Mouse (Mus musculus) ovary, adult 18-20 months (tissue): ENCODE data around the gene Rassf4.

ENCODE experiments used
- DNase-seq: peaks from one replicate; pipeline ENCODE4 v3.0.0; 2022; ENCODE audit warnings: low spot score, mixed read lengths

Rassf4 gene

GRCm38 (mm10) chr6:116671031-116671430, 2.7 kb downstream of the Rassf4 start:
- no peak for DNase-seq

GRCm38 (mm10) chr6:116670144-116670543, 3.6 kb downstream of the Rassf4 start:
- no peak for DNase-seq

- DNase-seq = no peak
These were observed 4.9 kb downstream of the Rassf4 start for GRCm38 (mm10) chr6:116668682-116669470.

- no peak for DNase-seq
These were observed 6.4 kb downstream of the Rassf4 start for GRCm38 (mm10) chr6:116667382-116667781.

- DNase-seq = no peak
These were observed 6.9 kb downstream of the Rassf4 start for GRCm38 (mm10) chr6:116666892-116667291.

- DNase-seq = no peak
These were observed 7.5 kb downstream of the Rassf4 start for GRCm38 (mm10) chr6:116666085-116666750.

- DNase-seq = no peak
These were observed 8.9 kb downstream of the Rassf4 start for GRCm38 (mm10) chr6:116664830-116665229.

- DNase-seq = no peak
These were observed 9.7 kb downstream of the Rassf4 start for GRCm38 (mm10) chr6:116664031-116664430.

GRCm38 (mm10) chr6:116663364-116663763, 10.4 kb downstream of the Rassf4 start:
- DNase-seq = no peak

GRCm38 (mm10) chr6:116653684-116654454, 19.9 kb downstream of the Rassf4 start:
- DNase-seq = no peak

- DNase-seq = no peak
These were observed 20.6 kb downstream of the Rassf4 start for GRCm38 (mm10) chr6:116653191-116653590.

GRCm38 (mm10) chr6:116651437-116652118, 22.2 kb downstream of the Rassf4 start:
- no peak for DNase-seq

GRCm38 (mm10) chr6:116650406-116650805, 23.3 kb downstream of the Rassf4 start, which contains the start of gene Depp1:
Depp1 (plus strand) TSS chr6:116650609.
- no peak for DNase-seq

GRCm38 (mm10) chr6:116649811-116650210, 23.9 kb downstream of the Rassf4 start:
- no peak for DNase-seq

GRCm38 (mm10) chr6:116647763-116648162, 26.0 kb downstream of the Rassf4 start:
- DNase-seq = no peak

- DNase-seq = no peak
These were observed 29.4 kb downstream of the Rassf4 start for GRCm38 (mm10) chr6:116644335-116644734.

- DNase-seq = no peak
These were observed 29.9 kb downstream of the Rassf4 start for GRCm38 (mm10) chr6:116643881-116644280.

GRCm38 (mm10) chr6:116642942-116643341, 30.8 kb downstream of the Rassf4 start:
- DNase-seq = no peak

GRCm38 (mm10) chr6:116639663-116640062, 34.1 kb downstream of the Rassf4 start:
- DNase-seq = no peak

GRCm38 (mm10) chr6:116638871-116639270, 34.9 kb downstream of the Rassf4 start:
- no peak for DNase-seq

GRCm38 (mm10) chr6:116637496-116637895, 36.3 kb downstream of the Rassf4 start:
- DNase-seq = no peak
